Mouse (Mus musculus): ENCODE measurements at regions not wholly inside any gene's neighbourhood (a gene's known extent, or its start where the extent isn't known, plus 50 kb on each side); places are given as distances from the start of the nearest gene placed in this dataset.
"Not testable (repeated sequence)": the region's sequence is repeated elsewhere in the genome, so short reads cannot be mapped to it uniquely, and the experiment has no call there.

- DNase-seq (ENCODE audit: extremely low read depth, low read depth): no peak
These were observed 145.5 kb downstream of the Tsen15 start for GRCm38 (mm10) chr1:152241026-152241425.

GRCm38 (mm10) chr1:152239376-152239775 lies 147.1 kb downstream of the Tsen15 start:
- no peak for DNase-seq (ENCODE audit: extremely low read depth, low read depth)

GRCm38 (mm10) chr1:152235212-152235792 lies 145.4 kb upstream of the 1700025G04Rik start:
- no peak for DNase-seq (ENCODE audit: extremely low read depth, low read depth)

GRCm38 (mm10) chr1:152234716-152235115 lies 144.8 kb upstream of the 1700025G04Rik start:
- no peak for DNase-seq (ENCODE audit: extremely low read depth, low read depth)

GRCm38 (mm10) chr1:152231717-152232202 lies 141.8 kb upstream of the 1700025G04Rik start:
- no peak for DNase-seq (ENCODE audit: extremely low read depth, low read depth)

GRCm38 (mm10) chr1:152229709-152230108 lies 139.8 kb upstream of the 1700025G04Rik start:
- DNase-seq (ENCODE audit: extremely low read depth, low read depth): no peak

- DNase-seq (ENCODE audit: extremely low read depth, low read depth): no peak
These were observed 136.1 kb upstream of the 1700025G04Rik start for GRCm38 (mm10) chr1:152226049-152226448.

GRCm38 (mm10) chr1:152223666-152224065 lies 133.7 kb upstream of the 1700025G04Rik start:
- no peak for DNase-seq (ENCODE audit: extremely low read depth, low read depth)

- no peak for DNase-seq (ENCODE audit: extremely low read depth, low read depth)
These were observed 131.1 kb upstream of the 1700025G04Rik start for GRCm38 (mm10) chr1:152220804-152221565.

GRCm38 (mm10) chr1:152219752-152220151 lies 129.8 kb upstream of the 1700025G04Rik start:
- DNase-seq (ENCODE audit: extremely low read depth, low read depth): not testable (repeated sequence)

GRCm38 (mm10) chr1:152217404-152217803 lies 127.5 kb upstream of the 1700025G04Rik start:
- DNase-seq (ENCODE audit: extremely low read depth, low read depth): no peak

GRCm38 (mm10) chr1:152214376-152214775 lies 124.5 kb upstream of the 1700025G04Rik start:
- DNase-seq (ENCODE audit: extremely low read depth, low read depth): no peak

GRCm38 (mm10) chr1:152203187-152203586 lies 113.3 kb upstream of the 1700025G04Rik start:
- no peak for DNase-seq (ENCODE audit: extremely low read depth, low read depth)

- DNase-seq (ENCODE audit: extremely low read depth, low read depth): no peak
These were observed 98.8 kb upstream of the 1700025G04Rik start for GRCm38 (mm10) chr1:152188700-152189099.

- DNase-seq (ENCODE audit: extremely low read depth, low read depth): no peak
These were observed 95.0 kb upstream of the 1700025G04Rik start for GRCm38 (mm10) chr1:152184956-152185355.

GRCm38 (mm10) chr1:152176267-152176970 lies 86.5 kb upstream of the 1700025G04Rik start:
- DNase-seq (ENCODE audit: extremely low read depth, low read depth): no peak

GRCm38 (mm10) chr1:152175691-152176090 lies 85.8 kb upstream of the 1700025G04Rik start:
- no peak for DNase-seq (ENCODE audit: extremely low read depth, low read depth)

GRCm38 (mm10) chr1:152174464-152174863 lies 84.5 kb upstream of the 1700025G04Rik start:
- no peak for DNase-seq (ENCODE audit: extremely low read depth, low read depth)

- DNase-seq (ENCODE audit: extremely low read depth, low read depth): no peak
These were observed 81.3 kb upstream of the 1700025G04Rik start for GRCm38 (mm10) chr1:152171034-152171790.

GRCm38 (mm10) chr1:152170583-152170982 lies 80.7 kb upstream of the 1700025G04Rik start:
- no peak for DNase-seq (ENCODE audit: extremely low read depth, low read depth)

- no peak for DNase-seq (ENCODE audit: extremely low read depth, low read depth)
These were observed 79.6 kb upstream of the 1700025G04Rik start for GRCm38 (mm10) chr1:152169508-152169907.

All from MEL-GATA-1-ER (cell line).